Mouse (Mus musculus): Measurements from ENCODE around the gene Slc4a2. TPM values are rescaled to one million over a fixed set of nuclear protein-coding genes. Genes with fewer than 3 reads are reported as not detected.

Gene Slc4a2
- polyA plus RNA-seq (2021; fragmentation: Nextera tagmentation): 9.5 and 9.9 TPM in 2 replicates
- long read RNA-seq, experiment 1, full-length matches to known transcripts: 30 of 76 reads
- long read RNA-seq, experiment 1, partial matches to known transcripts: 11 of 76 reads
- long read RNA-seq, experiment 1, other reads (novel, unspliced or antisense): 35 of 76 reads
- long read RNA-seq, experiment 2, partial matches to known transcripts: 8 of 11 reads
- long read RNA-seq, experiment 2, other reads (novel, unspliced or antisense): 2 of 11 reads

GRCm38 (mm10) chr5:24423129-24424003 is at the start of gene Slc4a2, which contains the start of gene Cdk5:
Gene Slc4a2 (plus strand): TSS chr5:24423837.
Gene Cdk5 (minus strand): TSS chr5:24423530.

GRCm38 (mm10) chr5:24391864-24392263 is 31.8 kb upstream of the Slc4a2 start, which contains the start of gene Atg9b:
Gene Atg9b (minus strand): TSS chr5:24392143.

GRCm38 (mm10) chr5:24393392-24393997 is 30.1 kb upstream of the Slc4a2 start, which contains the start of gene Abcb8:
Gene Abcb8 (plus strand): TSS chr5:24393663.

GRCm38 (mm10) chr5:24413042-24413693 is 10.5 kb upstream of the Slc4a2 start, which contains the start of gene Asic3:
Gene Asic3 (plus strand): TSS chr5:24413392.

GRCm38 (mm10) chr5:24444746-24445427 is 21.2 kb downstream of the Slc4a2 start, which contains the start of gene Fastk:
Gene Fastk (minus strand): TSS chr5:24445287.

GRCm38 (mm10) chr5:24447624-24448298 is 24.1 kb downstream of the Slc4a2 start, which contains the start of gene Tmub1:
Gene Tmub1 (minus strand): TSS chr5:24447854.

GRCm38 (mm10) chr5:24452030-24452690 is 28.5 kb downstream of the Slc4a2 start, which contains the start of gene Agap3:
Gene Agap3 (plus strand): TSS chr5:24452177.

Other genes starting within 250 kb of the Slc4a2 start
- gene Kcnh2, start 72.2 kb upstream of the Slc4a2 start, polyA plus RNA-seq (2021; fragmentation: Nextera tagmentation): 4.9 and 5.1 TPM in 2 replicates
- 1.5 and 3.2 TPM in 2 replicates for gene Nos3, start 59.0 kb upstream of the Slc4a2 start, polyA plus RNA-seq (2021; fragmentation: Nextera tagmentation)
- gene Atg9b, start 31.7 kb upstream of the Slc4a2 start, polyA plus RNA-seq (2021; fragmentation: Nextera tagmentation): 1.5 and 4.8 TPM in 2 replicates
- 35.4 and 46.1 TPM in 2 replicates for gene Abcb8, start 30.2 kb upstream of the Slc4a2 start, polyA plus RNA-seq (2021; fragmentation: Nextera tagmentation)
- not detected in 2 replicates for gene Asic3, start 10.4 kb upstream of the Slc4a2 start, polyA plus RNA-seq (2021; fragmentation: Nextera tagmentation)
- gene Cdk5, start 307 bp upstream of the Slc4a2 start, polyA plus RNA-seq (2021; fragmentation: Nextera tagmentation): 125 and 165 TPM in 2 replicates
- gene Fastk, start 21.4 kb downstream of the Slc4a2 start, polyA plus RNA-seq (2021; fragmentation: Nextera tagmentation): 144 and 180 TPM in 2 replicates
- 35.2 and 37.2 TPM in 2 replicates for gene Tmub1, start 24.0 kb downstream of the Slc4a2 start, polyA plus RNA-seq (2021; fragmentation: Nextera tagmentation)
- gene Agap3, start 28.3 kb downstream of the Slc4a2 start, polyA plus RNA-seq (2021; fragmentation: Nextera tagmentation): 59.0 and 78.2 TPM in 2 replicates
- gene Gbx1, start 103.4 kb downstream of the Slc4a2 start, polyA plus RNA-seq (2021; fragmentation: Nextera tagmentation): 0.05 and 0.07 TPM in 2 replicates
- gene Asb10, start 117.1 kb downstream of the Slc4a2 start, polyA plus RNA-seq (2021; fragmentation: Nextera tagmentation): 0.51 and 0.61 TPM in 2 replicates
- gene 4931409K22Rik, start 133.0 kb downstream of the Slc4a2 start, polyA plus RNA-seq (2021; fragmentation: Nextera tagmentation): not detected in 2 replicates
- 65.0 and 76.5 TPM in 2 replicates for gene Abcf2, start 153.6 kb downstream of the Slc4a2 start, polyA plus RNA-seq (2021; fragmentation: Nextera tagmentation)
- 15.5 and 16.0 TPM in 2 replicates for gene Chpf2, start 162.9 kb downstream of the Slc4a2 start, polyA plus RNA-seq (2021; fragmentation: Nextera tagmentation)
- gene Smarcd3, start 200.6 kb downstream of the Slc4a2 start, polyA plus RNA-seq (2021; fragmentation: Nextera tagmentation): 10.4 and 78.3 TPM in 2 replicates

Measured in left cerebral cortex, adult 6 months (tissue).